Mouse (Mus musculus) CH12.LX (cell line): ENCODE measurements around the gene Ifna4. TPM values are rescaled to one million over a fixed set of nuclear protein-coding genes. Genes with fewer than 3 reads are reported as not detected.

Source experiments
- polyA plus RNA-seq: library from polyadenylated mRNA; unstranded; fragments of >175 nt; gene quantifications from 2 replicates; pipeline ENCODE4 v1.2.1, GENCODE M21; 2012; ENCODE audit warnings: low read depth; ENCODE audit not compliant: insufficient read length
- total RNA-seq, 2 experiments: library from RNA; depleted of rRNA; stranded (reverse); fragments of 300-350 nt in 1 of 2; fragments of >200 nt in 1 of 2; gene quantifications; 2 replicates each; pipeline ENCODE4 v1.2.3; 2012 to 2014

Ifna4 gene
- total and polyA plus RNA-seq, 3 experiments = not detected

Other genes starting within 250 kb of the Ifna4 start
Only the 20 nearest of the 29 such genes appear.
- not detected in 2 replicates for gene Gm13271, start 87.0 kb upstream of the Ifna4 start, total RNA-seq (2012; rRNA removed)
- not detected in 2 replicates for gene Gm13271, start 87.0 kb upstream of the Ifna4 start, total RNA-seq (2014; rRNA removed)
- not detected in 2 replicates for gene Gm13271, start 87.0 kb upstream of the Ifna4 start, polyA plus RNA-seq
- gene Gm13283, start 81.7 kb upstream of the Ifna4 start, total RNA-seq (2012; rRNA removed) = not detected in 2 replicates
- not detected in 2 replicates for gene Gm13283, start 81.7 kb upstream of the Ifna4 start, total RNA-seq (2014; rRNA removed)
- gene Gm13283, start 81.7 kb upstream of the Ifna4 start, polyA plus RNA-seq = not detected in 2 replicates
- not detected in 2 replicates for gene Gm13290, start 68.0 kb upstream of the Ifna4 start, total RNA-seq (2012; rRNA removed)
- gene Gm13290, start 68.0 kb upstream of the Ifna4 start, total RNA-seq (2014; rRNA removed) = not detected in 2 replicates
- gene Gm13290, start 68.0 kb upstream of the Ifna4 start, polyA plus RNA-seq = not detected in 2 replicates
- gene Gm13289, start 64.9 kb upstream of the Ifna4 start, total RNA-seq (2012; rRNA removed) = not detected in 2 replicates
- gene Gm13289, start 64.9 kb upstream of the Ifna4 start, total RNA-seq (2014; rRNA removed) = not detected in 2 replicates
- not detected in 2 replicates for gene Gm13289, start 64.9 kb upstream of the Ifna4 start, polyA plus RNA-seq
- gene Gm13272, start 62.0 kb upstream of the Ifna4 start, total RNA-seq (2012; rRNA removed) = not detected in 2 replicates
- gene Gm13272, start 62.0 kb upstream of the Ifna4 start, total RNA-seq (2014; rRNA removed) = not detected in 2 replicates
- gene Gm13272, start 62.0 kb upstream of the Ifna4 start, polyA plus RNA-seq = not detected in 2 replicates
- not detected in 2 replicates for gene Ifnz, start 59.7 kb upstream of the Ifna4 start, total RNA-seq (2012; rRNA removed)
- gene Ifnz, start 59.7 kb upstream of the Ifna4 start, total RNA-seq (2014; rRNA removed) = not detected in 2 replicates
- gene Ifnz, start 59.7 kb upstream of the Ifna4 start, polyA plus RNA-seq = not detected in 2 replicates
- gene Gm13276, start 56.2 kb upstream of the Ifna4 start, total RNA-seq (2012; rRNA removed) = not detected in 2 replicates
- not detected in 2 replicates for gene Gm13276, start 56.2 kb upstream of the Ifna4 start, total RNA-seq (2014; rRNA removed)
- not detected in 2 replicates for gene Gm13276, start 56.2 kb upstream of the Ifna4 start, polyA plus RNA-seq
- not detected in 2 replicates for gene Gm13277, start 53.2 kb upstream of the Ifna4 start, total RNA-seq (2012; rRNA removed)
- gene Gm13277, start 53.2 kb upstream of the Ifna4 start, total RNA-seq (2014; rRNA removed) = not detected in 2 replicates
- not detected in 2 replicates for gene Gm13277, start 53.2 kb upstream of the Ifna4 start, polyA plus RNA-seq
- not detected in 2 replicates for gene Gm13278, start 50.3 kb upstream of the Ifna4 start, total RNA-seq (2012; rRNA removed)
- not detected in 2 replicates for gene Gm13278, start 50.3 kb upstream of the Ifna4 start, total RNA-seq (2014; rRNA removed)
- gene Gm13278, start 50.3 kb upstream of the Ifna4 start, polyA plus RNA-seq = not detected in 2 replicates
- not detected in 2 replicates for gene Gm13275, start 47.4 kb upstream of the Ifna4 start, total RNA-seq (2012; rRNA removed)
- gene Gm13275, start 47.4 kb upstream of the Ifna4 start, total RNA-seq (2014; rRNA removed) = not detected in 2 replicates
- gene Gm13275, start 47.4 kb upstream of the Ifna4 start, polyA plus RNA-seq = not detected in 2 replicates
- gene Gm13279, start 44.5 kb upstream of the Ifna4 start, total RNA-seq (2012; rRNA removed) = not detected in 2 replicates
- gene Gm13279, start 44.5 kb upstream of the Ifna4 start, total RNA-seq (2014; rRNA removed) = not detected in 2 replicates
- gene Gm13279, start 44.5 kb upstream of the Ifna4 start, polyA plus RNA-seq = not detected in 2 replicates
- not detected in 2 replicates for gene Gm13285, start 42.2 kb upstream of the Ifna4 start, total RNA-seq (2012; rRNA removed)
- not detected in 2 replicates for gene Gm13285, start 42.2 kb upstream of the Ifna4 start, total RNA-seq (2014; rRNA removed)
- gene Gm13285, start 42.2 kb upstream of the Ifna4 start, polyA plus RNA-seq = not detected in 2 replicates
- gene Gm13287, start 38.6 kb upstream of the Ifna4 start, total RNA-seq (2012; rRNA removed) = not detected in 2 replicates
- not detected in 2 replicates for gene Gm13287, start 38.6 kb upstream of the Ifna4 start, total RNA-seq (2014; rRNA removed)
- not detected in 2 replicates for gene Gm13287, start 38.6 kb upstream of the Ifna4 start, polyA plus RNA-seq
- gene Gm13288, start 36.3 kb upstream of the Ifna4 start, total RNA-seq (2012; rRNA removed) = not detected in 2 replicates
- not detected in 2 replicates for gene Gm13288, start 36.3 kb upstream of the Ifna4 start, total RNA-seq (2014; rRNA removed)
- not detected in 2 replicates for gene Gm13288, start 36.3 kb upstream of the Ifna4 start, polyA plus RNA-seq
- gene Ifna7, start 25.6 kb upstream of the Ifna4 start, total RNA-seq (2012; rRNA removed) = not detected in 2 replicates
- gene Ifna7, start 25.6 kb upstream of the Ifna4 start, total RNA-seq (2014; rRNA removed) = not detected in 2 replicates
- gene Ifna7, start 25.6 kb upstream of the Ifna4 start, polyA plus RNA-seq = not detected in 2 replicates
- not detected in 2 replicates for gene Ifna11, start 21.9 kb upstream of the Ifna4 start, total RNA-seq (2012; rRNA removed)
- not detected in 2 replicates for gene Ifna11, start 21.9 kb upstream of the Ifna4 start, total RNA-seq (2014; rRNA removed)
- not detected in 2 replicates for gene Ifna11, start 21.9 kb upstream of the Ifna4 start, polyA plus RNA-seq
- not detected in 2 replicates for gene Ifna6, start 14.4 kb upstream of the Ifna4 start, total RNA-seq (2012; rRNA removed)
- gene Ifna6, start 14.4 kb upstream of the Ifna4 start, total RNA-seq (2014; rRNA removed) = not detected in 2 replicates
- gene Ifna6, start 14.4 kb upstream of the Ifna4 start, polyA plus RNA-seq = not detected in 2 replicates
- not detected in 2 replicates for gene Ifna5, start 6.3 kb upstream of the Ifna4 start, total RNA-seq (2012; rRNA removed)
- not detected in 2 replicates for gene Ifna5, start 6.3 kb upstream of the Ifna4 start, total RNA-seq (2014; rRNA removed)
- gene Ifna5, start 6.3 kb upstream of the Ifna4 start, polyA plus RNA-seq = not detected in 2 replicates
- gene Ifna1, start 8.2 kb downstream of the Ifna4 start, total RNA-seq (2012; rRNA removed) = not detected in 2 replicates
- not detected in 2 replicates for gene Ifna1, start 8.2 kb downstream of the Ifna4 start, total RNA-seq (2014; rRNA removed)
- gene Ifna1, start 8.2 kb downstream of the Ifna4 start, polyA plus RNA-seq = not detected in 2 replicates
- gene Ifne, start 38.3 kb downstream of the Ifna4 start, total RNA-seq (2012; rRNA removed) = not detected in 2 replicates
- gene Ifne, start 38.3 kb downstream of the Ifna4 start, total RNA-seq (2014; rRNA removed) = not detected in 2 replicates
- not detected in 2 replicates for gene Ifne, start 38.3 kb downstream of the Ifna4 start, polyA plus RNA-seq